Mouse (Mus musculus) intestine, embryonic 15.5 days (tissue): ENCODE data around the gene A230072I06Rik. TPM values are rescaled to one million over a fixed set of nuclear protein-coding genes. Genes with fewer than 3 reads are reported as not detected.
A peak's percentile ranks its signal among the peaks of the same experiment; 100 is the strongest.

ENCODE experiments used
- ATAC-seq: fragments of 200-750 bp; cut with Nextera tagmentation; 2 replicates; pipeline ENCODE4 v1.8.0; 2017; ENCODE audit warnings: moderate TSS enrichment, moderate library complexity
- H3K27ac ChIP-seq: fragments of 300-500 bp; sonication (generic); 2 replicates; pipeline ENCODE4 v1.5.1; 2015; ENCODE audit warnings: mild to moderate bottlenecking, inconsistent platforms
- H3K27me3 ChIP-seq: fragments of 300-500 bp; sonication (generic); replicated peaks from 2 replicates; pipeline ENCODE4 v1.6.1; 2015; ENCODE audit warnings: inconsistent platforms
- H3K36me3 ChIP-seq: fragments of 300-500 bp; sonication (generic); 2 replicates; pipeline ENCODE4 v1.6.1; 2015; ENCODE audit warnings: inconsistent platforms
- H3K4me1 ChIP-seq: fragments of 300-500 bp; sonication (generic); replicated peaks from 2 replicates; pipeline ENCODE4 v1.6.1; 2015; ENCODE audit warnings: inconsistent platforms
- H3K4me2 ChIP-seq: fragments of 300-500 bp; sonication (generic); replicated peaks from 2 replicates; pipeline ENCODE4 v1.6.1; 2015; ENCODE audit warnings: mild to moderate bottlenecking, inconsistent platforms
- H3K4me3 ChIP-seq: fragments of 300-500 bp; sonication (generic); replicated peaks from 2 replicates; pipeline ENCODE4 v1.5.1; 2015; ENCODE audit warnings: inconsistent platforms
- H3K9ac ChIP-seq: fragments of 300-500 bp; sonication (generic); 2 replicates; pipeline ENCODE4 v1.6.1; 2015; ENCODE audit warnings: inconsistent platforms
- H3K9me3 ChIP-seq: fragments of 300-500 bp; sonication (generic); 2 replicates; pipeline ENCODE4 v1.6.1; 2016; ENCODE audit warnings: inconsistent platforms
- WGBS: fragments of 180-500 bp; shearing (Covaris S2); methylation state at CpG from one replicate; pipeline ENCODE4 v1.1.7; 2015; 5-methylcytosine and 5-hydroxymethylcytosine counted together
- polyA plus RNA-seq: library from polyadenylated mRNA; unstranded; fragments of >200 nt; fragmentation: Nextera tagmentation; extraction: Ambion mirVana; gene quantifications from 2 replicates; pipeline ENCODE4 v1.2.1, GENCODE M21; 2015

Gene A230072I06Rik
- not detected in 2 replicates for polyA plus RNA-seq

GRCm38 (mm10) chr8:12278663-12279312 lies at the start of gene A230072I06Rik:
TSS of gene A230072I06Rik (plus strand) at chr8:12278819.
- Histone ChIP-seq H3K27ac (0 out of 2 replicates have a peak within 1 kb of the TSS, but pooled peaks have one; percentile 44), H3K9me3 (no peaks in the 10 kb centered on the region), H3K4me3 (no peak within 1 kb of the TSS), H3K9ac (no peak within 1 kb of the TSS), H3K4me1 (peaks cover 7% of the 10 kb centered on the region; the same call in 1 of the 2 replicates), H3K27me3 (no peaks in the 10 kb centered on the region), H3K36me3 (no peaks in the 10 kb centered on the region), H3K4me2 (no peak within 1 kb of the TSS)
- 58% methylated on average over 12 of the region's 12 CpGs for WGBS
- no peak for ATAC-seq

GRCm38 (mm10) chr8:12234039-12234438 lies 44.6 kb upstream of the A230072I06Rik start:
- no peak overlapping the region for H3K4me2 ChIP-seq
- no peak overlapping the region for H3K9ac ChIP-seq
- WGBS: 64% methylated on average over 11 of the region's 11 CpGs
- H3K27me3 ChIP-seq: no peaks in the 10 kb centered on the region
- no peak overlapping the region for H3K27ac ChIP-seq
- no peak overlapping the region for H3K4me3 ChIP-seq
- H3K36me3 ChIP-seq: no peaks in the 10 kb centered on the region
- ATAC-seq: no peak
- H3K4me1 ChIP-seq: no peaks in the 10 kb centered on the region
- H3K9me3 ChIP-seq: no peaks in the 10 kb centered on the region

- no peak overlapping the region for H3K4me2 ChIP-seq
- H3K4me3 ChIP-seq: no peak overlapping the region
- H3K27ac ChIP-seq: no peak overlapping the region
- no peak overlapping the region for H3K9ac ChIP-seq
- H3K27me3 ChIP-seq: no peaks in the 10 kb centered on the region
- no peaks in the 10 kb centered on the region for H3K36me3 ChIP-seq
- 82% methylated on average over 7 of the region's 7 CpGs for WGBS
- no peak for ATAC-seq
- H3K9me3 ChIP-seq: no peaks in the 10 kb centered on the region
- no peaks in the 10 kb centered on the region for H3K4me1 ChIP-seq
Observed at GRCm38 (mm10) chr8:12238775-12239174, 39.8 kb upstream of the A230072I06Rik start.

- Histone ChIP-seq H3K9me3 (no peaks in the 10 kb centered on the region), H3K36me3 (no peaks in the 10 kb centered on the region), H3K27ac (no peak overlapping the region), H3K27me3 (no peaks in the 10 kb centered on the region), H3K9ac (no peak overlapping the region), H3K4me1 (no peaks in the 10 kb centered on the region), H3K4me2 (no peak overlapping the region), H3K4me3 (no peak overlapping the region)
- WGBS: 63% methylated on average over 9 of the region's 9 CpGs
- no peak for ATAC-seq
Observed at GRCm38 (mm10) chr8:12240143-12240542, 38.5 kb upstream of the A230072I06Rik start.

GRCm38 (mm10) chr8:12243746-12244145 lies 34.9 kb upstream of the A230072I06Rik start:
- Histone ChIP-seq H3K27ac (no peak overlapping the region), H3K9ac (no peak overlapping the region), H3K4me1 (no peaks in the 10 kb centered on the region), H3K4me2 (no peak overlapping the region), H3K27me3 (no peaks in the 10 kb centered on the region), H3K9me3 (no peaks in the 10 kb centered on the region), H3K36me3 (no peaks in the 10 kb centered on the region), H3K4me3 (no peak overlapping the region)
- ATAC-seq: no peak
- WGBS: 88% methylated on average over 1 of the region's 1 CpGs

GRCm38 (mm10) chr8:12259890-12260289 lies 18.7 kb upstream of the A230072I06Rik start:
- Histone ChIP-seq H3K4me2 (no peak overlapping the region), H3K36me3 (no peaks in the 10 kb centered on the region), H3K27me3 (no peaks in the 10 kb centered on the region), H3K4me3 (no peak overlapping the region), H3K9ac (no peak overlapping the region), H3K9me3 (no peaks in the 10 kb centered on the region), H3K4me1 (no peaks in the 10 kb centered on the region), H3K27ac (no peak overlapping the region)
- ATAC-seq: no peak
- WGBS: 66% methylated on average over 2 of the region's 2 CpGs

GRCm38 (mm10) chr8:12260476-12261029 lies 18.1 kb upstream of the A230072I06Rik start:
- Histone ChIP-seq H3K4me3 (no peak overlapping the region), H3K27me3 (no peaks in the 10 kb centered on the region), H3K4me2 (no peak overlapping the region), H3K9me3 (no peaks in the 10 kb centered on the region), H3K4me1 (no peaks in the 10 kb centered on the region), H3K36me3 (no peaks in the 10 kb centered on the region), H3K9ac (no peak overlapping the region), H3K27ac (no peak overlapping the region)
- no peak for ATAC-seq
- WGBS: 56% methylated on average over 6 of the region's 6 CpGs

DNA sequence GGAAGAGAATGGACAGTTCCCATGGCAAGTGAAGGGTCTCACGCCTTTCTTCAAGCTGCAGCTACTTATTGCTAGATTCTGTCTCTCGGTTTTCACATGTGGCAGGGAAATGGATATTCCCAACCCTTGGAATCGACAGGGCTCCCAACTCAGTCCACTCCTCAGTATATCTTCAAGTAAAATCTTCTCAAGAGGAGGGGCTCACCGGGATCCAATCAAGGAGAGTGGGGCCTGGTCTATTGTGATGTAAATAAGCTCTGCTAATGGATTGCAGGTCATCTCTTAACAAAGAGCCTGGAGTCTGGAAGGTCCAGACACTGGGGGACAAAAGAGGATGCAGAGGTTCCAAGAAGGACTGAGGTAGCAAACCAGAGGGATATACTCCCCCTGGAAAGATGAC lies 17.1 kb upstream of the A230072I06Rik start:
- Histone ChIP-seq H3K4me1 (no peaks in the 10 kb centered on the region), H3K36me3 (no peaks in the 10 kb centered on the region), H3K27ac (no peak overlapping the region), H3K4me2 (no peak overlapping the region), H3K9ac (no peak overlapping the region), H3K9me3 (no peaks in the 10 kb centered on the region), H3K4me3 (no peak overlapping the region), H3K27me3 (no peaks in the 10 kb centered on the region)
- 55% methylated on average over 4 of the region's 4 CpGs for WGBS
- no peak for ATAC-seq

DNA sequence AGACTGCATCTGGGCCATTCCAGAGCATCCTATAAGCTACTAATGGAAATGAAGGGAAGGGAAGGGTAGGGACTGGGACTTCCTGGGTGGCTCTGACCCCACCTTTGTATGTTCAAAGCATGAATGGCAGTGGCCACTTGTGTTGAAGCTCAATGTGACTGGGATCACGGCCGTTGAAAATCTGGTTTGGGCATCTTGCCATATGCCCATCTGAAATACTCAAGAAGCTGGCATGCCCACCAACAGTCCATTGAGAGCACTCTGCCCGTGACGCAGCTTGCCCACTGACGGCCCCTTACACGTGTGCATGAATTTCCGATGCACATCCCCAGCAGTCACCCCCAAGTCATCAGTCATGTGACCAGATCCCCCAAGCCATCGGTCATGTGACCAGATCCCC lies 13.6 kb upstream of the A230072I06Rik start:
- Histone ChIP-seq H3K27me3 (no peaks in the 10 kb centered on the region), H3K4me3 (no peak overlapping the region), H3K4me1 (no peaks in the 10 kb centered on the region), H3K9ac (no peak overlapping the region), H3K36me3 (no peaks in the 10 kb centered on the region), H3K27ac (no peak overlapping the region), H3K4me2 (no peak overlapping the region), H3K9me3 (no peaks in the 10 kb centered on the region)
- 93% methylated on average over 8 of the region's 8 CpGs for WGBS
- no peak for ATAC-seq

GRCm38 (mm10) chr8:12267863-12268262 lies 10.8 kb upstream of the A230072I06Rik start:
- Histone ChIP-seq H3K4me2 (no peak overlapping the region), H3K9ac (no peak overlapping the region), H3K27ac (no peak overlapping the region), H3K36me3 (no peaks in the 10 kb centered on the region), H3K27me3 (no peaks in the 10 kb centered on the region), H3K4me3 (no peak overlapping the region), H3K9me3 (no peaks in the 10 kb centered on the region), H3K4me1 (no peaks in the 10 kb centered on the region)
- ATAC-seq: no peak
- 62% methylated on average over 5 of the region's 5 CpGs for WGBS

- no peak for ATAC-seq
- Histone ChIP-seq H3K9ac (no peak overlapping the region), H3K36me3 (no peaks in the 10 kb centered on the region), H3K27me3 (no peaks in the 10 kb centered on the region), H3K4me1 (no peaks in the 10 kb centered on the region), H3K27ac (no peak overlapping the region), H3K4me3 (no peak overlapping the region), H3K4me2 (no peak overlapping the region), H3K9me3 (no peaks in the 10 kb centered on the region)
- 61% methylated on average over 14 of the region's 14 CpGs for WGBS
Observed at GRCm38 (mm10) chr8:12268306-12268829, 10.3 kb upstream of the A230072I06Rik start.

DNA sequence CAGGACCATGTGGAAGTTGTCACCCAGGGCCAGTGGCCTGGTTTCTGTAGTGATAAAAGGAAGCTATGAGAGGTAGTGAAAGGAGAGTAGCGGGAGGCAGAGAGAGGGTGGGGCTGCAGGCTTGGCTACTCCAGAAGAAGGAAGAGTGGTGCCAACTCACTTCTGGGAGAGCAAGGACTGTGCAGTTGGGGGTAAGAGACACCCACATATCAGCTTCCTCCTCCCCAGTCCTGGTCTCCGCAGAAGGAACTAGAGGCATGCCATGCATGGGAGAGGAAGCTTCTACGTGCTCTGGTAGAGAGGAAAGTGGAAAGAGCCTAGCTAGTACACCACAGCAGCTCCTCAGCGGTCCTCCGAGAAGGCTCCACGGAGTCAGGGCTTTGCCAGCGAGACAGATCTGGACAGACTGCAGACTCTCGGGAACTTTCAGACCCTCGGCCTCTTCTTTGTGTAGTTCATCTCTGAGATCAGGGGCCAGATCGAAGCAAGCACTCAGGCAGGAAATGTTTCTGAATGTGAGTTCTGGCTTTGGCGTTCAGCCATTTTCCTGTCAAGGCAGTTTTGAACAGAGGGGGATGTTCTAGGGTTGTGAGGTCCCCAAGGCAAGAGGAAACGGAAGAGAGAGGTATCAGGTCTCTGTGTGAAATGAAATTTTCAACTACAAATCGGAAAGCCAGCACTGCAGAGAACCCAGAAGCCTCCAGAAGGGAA lies 1.0 kb downstream of the A230072I06Rik start:
- Histone ChIP-seq H3K9me3 (no peaks in the 10 kb centered on the region), H3K4me3 (no peak overlapping the region), H3K36me3 (no peaks in the 10 kb centered on the region), H3K4me2 (no peak overlapping the region), H3K27me3 (no peaks in the 10 kb centered on the region), H3K27ac (0 out of 2 replicates have a peak overlapping the region, but pooled peaks have one; percentile 44), H3K4me1 (peaks cover 7% of the 10 kb centered on the region; the same call in 1 of the 2 replicates), H3K9ac (no peak overlapping the region)
- WGBS: 40% methylated on average over 13 of the region's 13 CpGs
- no peak for ATAC-seq
